Mouse (Mus musculus) ES-E14 (cell line): Measurements from ENCODE around the gene Col24a1.

Experiments
- ZC3H11A ChIP-seq: IDR thresholded peaks from 2 replicates; pipeline ENCODE4 v1.6.1; 2012; ENCODE audit warnings: low read depth, mild to moderate bottlenecking, inconsistent platforms, low read length, borderline replicate concordance
- ZNF384 ChIP-seq: IDR thresholded peaks from 2 replicates; pipeline ENCODE4 v1.6.1; 2012; ENCODE audit warnings: low read depth, low read length, inconsistent platforms

GRCm38 (mm10) chr3:145548441-145549415 is 256.5 kb downstream of the Col24a1 start:
- TF ChIP-seq ZC3H11A = no peak
- TF ChIP-seq ZNF384 = no peak
